Mouse (Mus musculus): Measurements from ENCODE around the gene C1rb. TPM values are rescaled to one million over a fixed set of nuclear protein-coding genes. Genes with fewer than 3 reads are reported as not detected.
"Not testable (repeated sequence)": the region's sequence is repeated elsewhere in the genome, so short reads cannot be mapped to it uniquely, and the experiment has no call there.

The C1rb gene
- 1 to 10 TPM in 1 of 4 experiments, under 1 TPM in 3; 0.46 to 1.2 (median 0.69) TPM for total RNA-seq (2022)

DNA sequence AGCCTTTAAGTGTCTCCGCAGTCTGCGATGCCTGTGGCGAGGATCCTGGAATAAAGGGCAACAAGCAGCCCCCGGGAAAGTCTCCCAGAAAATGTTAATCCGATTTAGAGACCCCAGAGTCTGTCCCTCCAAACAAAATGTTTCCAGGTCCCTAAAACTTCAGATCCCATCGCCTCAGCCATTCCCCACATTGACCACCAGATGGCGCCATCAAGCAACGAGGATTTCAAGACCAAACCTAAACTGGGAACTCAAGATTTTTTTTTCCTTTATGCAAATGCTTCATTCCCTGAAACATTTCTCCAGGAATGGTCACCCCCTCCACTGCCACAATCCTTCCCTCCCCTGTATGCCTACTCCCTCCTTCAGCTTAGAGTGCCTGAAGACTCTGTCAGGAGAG, at the start of gene C1rb:
Gene C1rb, plus strand, starts transcription at position 269 of the 400 bp plus-strand sequence.
- DNase-seq (ENCODE audit: low spot score in 2 of 2), result peak; percentile 30 to 31

DNA sequence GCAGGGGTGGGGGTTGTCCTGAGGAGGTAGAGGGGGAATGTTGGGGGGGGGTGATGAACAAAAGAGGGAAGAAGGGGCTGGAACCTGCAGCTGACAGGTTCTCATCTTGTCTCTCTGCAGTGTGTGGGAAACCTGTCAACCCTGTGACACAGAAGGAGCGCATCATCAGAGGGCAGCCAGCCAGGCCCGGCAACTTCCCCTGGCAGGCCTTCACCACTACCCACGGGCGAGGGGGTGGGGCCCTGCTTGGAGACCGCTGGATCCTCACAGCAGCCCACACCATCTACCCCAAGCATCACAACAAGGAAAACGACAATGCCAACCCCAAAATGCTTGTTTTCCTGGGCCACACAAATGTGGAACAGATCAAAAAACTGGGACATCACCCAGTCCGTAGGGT, 48.0 kb upstream of the C1rb start:
- DNase-seq (ENCODE audit: low spot score in 2 of 2), result not testable (repeated sequence)

DNA sequence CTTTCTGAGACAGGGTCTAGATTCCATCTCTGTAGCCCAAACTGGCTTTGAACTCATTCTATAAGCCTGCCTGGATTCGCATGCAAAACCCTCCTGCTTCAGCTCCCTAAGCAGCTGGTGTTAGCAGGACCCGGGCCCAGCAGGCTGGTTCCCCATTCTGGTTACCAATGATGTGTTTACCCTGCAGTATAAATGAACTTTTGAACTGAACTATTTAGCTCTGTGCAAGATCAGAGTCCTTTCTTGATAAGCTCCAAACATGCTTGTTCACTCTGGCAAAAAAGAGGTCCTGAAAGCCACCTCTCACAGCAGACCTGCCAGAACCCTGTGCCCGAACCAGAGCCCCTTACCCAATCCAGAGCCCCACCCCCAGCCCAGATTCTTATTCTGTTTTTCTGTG, 42.2 kb upstream of the C1rb start:
- no peak for DNase-seq (ENCODE audit: low spot score in 2 of 2)

DNA sequence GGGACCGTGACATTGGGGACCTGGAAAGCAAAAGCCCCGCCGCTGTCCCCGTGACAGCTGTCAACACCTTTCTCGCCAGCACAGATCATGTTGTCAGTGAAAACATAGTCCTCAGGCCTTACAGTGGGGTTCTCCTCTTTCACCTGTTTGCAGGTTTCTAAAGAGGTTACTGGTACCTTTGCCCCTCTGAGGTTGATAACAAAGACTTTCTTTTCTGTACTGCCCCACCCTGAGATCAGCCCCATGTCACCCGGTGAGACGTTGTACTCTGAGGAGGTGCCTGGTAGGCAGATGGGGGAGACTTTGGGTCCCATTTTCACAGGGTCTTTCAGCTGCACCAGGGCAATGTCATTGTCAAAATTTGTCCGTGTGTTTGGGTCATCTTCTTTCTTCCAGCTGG, 39.0 kb upstream of the C1rb start:
- DNase-seq (ENCODE audit: low spot score in 2 of 2), result no peak

DNA sequence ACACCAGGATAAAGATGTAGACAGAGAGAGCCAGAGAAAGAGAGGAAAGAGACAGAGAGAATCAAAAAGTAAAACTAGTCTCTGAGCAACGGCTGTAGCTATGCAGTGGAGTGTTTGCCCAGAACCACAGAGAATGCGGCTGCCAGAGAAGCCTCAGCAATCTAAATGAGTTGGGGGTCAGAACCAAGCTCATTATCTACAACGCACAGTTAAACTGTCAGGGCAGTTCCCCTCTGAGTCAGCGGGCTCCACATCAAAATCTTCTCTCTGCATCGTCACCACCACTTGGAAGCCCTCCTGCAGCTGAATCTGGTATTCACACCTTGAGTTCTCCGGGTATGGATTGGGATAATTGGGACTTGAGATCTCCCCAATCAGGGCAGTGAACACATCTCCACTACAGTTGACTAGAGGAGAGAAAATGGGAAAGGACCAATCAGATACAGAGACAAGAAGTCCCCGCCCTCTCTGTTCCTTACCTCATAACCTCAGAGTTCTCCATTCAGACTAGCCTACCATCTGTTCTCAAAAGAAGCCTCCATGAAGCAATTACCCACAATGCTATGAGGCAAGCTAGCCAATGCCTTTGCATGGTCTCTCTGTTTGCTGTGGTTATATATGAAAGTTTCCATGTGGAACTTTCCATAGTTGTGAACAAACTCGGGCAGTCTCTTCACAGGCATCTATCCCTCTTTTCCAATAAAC, 33.8 kb upstream of the C1rb start:
- DNase-seq (ENCODE audit: low spot score in 2 of 2), result not testable (repeated sequence)

DNA sequence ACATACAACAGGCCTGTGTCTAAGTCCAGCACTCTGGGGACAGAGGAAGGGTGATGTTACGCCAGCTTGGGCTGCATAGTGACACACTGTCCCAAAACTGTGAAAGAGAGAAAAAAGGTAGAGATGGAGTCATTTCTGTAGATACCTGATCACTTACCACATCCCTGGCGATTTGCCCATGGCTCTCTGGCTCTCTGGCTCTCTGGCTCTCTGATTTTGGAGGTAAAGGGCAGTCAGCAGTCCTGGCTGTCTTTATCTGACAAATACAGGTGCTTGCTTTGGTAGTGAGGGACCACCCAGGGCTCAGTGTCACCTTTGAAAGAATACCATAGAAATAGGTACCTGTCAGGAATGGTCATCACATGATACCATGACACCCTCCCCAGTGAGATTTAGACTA, 28.9 kb upstream of the C1rb start:
- not testable (repeated sequence) for DNase-seq (ENCODE audit: low spot score in 2 of 2)

DNA sequence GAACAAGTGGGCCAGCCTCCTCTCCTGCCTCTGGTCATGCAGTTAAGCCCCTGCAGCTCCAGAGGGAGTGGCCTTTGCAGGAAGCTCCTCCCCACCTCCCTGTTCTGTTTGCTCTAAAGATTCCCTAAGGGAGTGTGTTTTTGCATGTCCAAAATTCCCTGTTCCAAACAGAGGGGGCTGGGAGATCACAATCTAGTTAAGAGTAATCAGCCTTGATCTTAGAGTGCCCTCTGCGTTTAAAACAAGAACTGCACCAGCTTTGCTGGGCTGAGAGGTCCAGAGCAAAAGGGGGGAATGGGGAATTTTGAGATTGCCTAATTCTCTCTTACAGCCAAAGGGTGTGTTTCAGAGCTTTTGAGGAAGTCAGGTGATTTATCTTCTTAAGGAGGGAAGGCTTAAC, 27.8 kb upstream of the C1rb start, which contains the start of gene C1s1:
Gene C1s1, minus strand, starts transcription at position 76 of the 400 bp plus-strand sequence.
- peak; percentile 58 to 63 for DNase-seq (ENCODE audit: low spot score in 2 of 2)

DNA sequence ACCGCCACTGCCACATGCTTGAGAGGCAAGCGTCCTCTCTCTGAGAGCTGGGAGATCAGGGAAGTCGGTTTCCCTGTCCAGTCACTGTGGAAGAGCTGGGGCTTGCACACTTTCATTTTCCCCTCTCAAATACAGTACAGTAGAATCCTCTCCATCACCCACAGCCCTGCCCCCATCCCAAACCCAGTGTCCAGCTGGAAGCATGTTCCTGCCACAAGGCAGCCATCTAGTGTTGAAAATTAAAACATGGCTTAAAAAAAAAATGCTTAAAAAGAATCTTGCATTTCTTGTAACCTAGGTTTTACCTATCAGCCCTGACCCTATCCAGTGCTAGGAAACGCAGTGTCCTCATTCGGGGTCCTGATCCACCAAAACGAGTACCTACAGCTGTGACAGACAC, 25.6 kb upstream of the C1rb start:
- DNase-seq (ENCODE audit: low spot score in 2 of 2), result no peak

DNA sequence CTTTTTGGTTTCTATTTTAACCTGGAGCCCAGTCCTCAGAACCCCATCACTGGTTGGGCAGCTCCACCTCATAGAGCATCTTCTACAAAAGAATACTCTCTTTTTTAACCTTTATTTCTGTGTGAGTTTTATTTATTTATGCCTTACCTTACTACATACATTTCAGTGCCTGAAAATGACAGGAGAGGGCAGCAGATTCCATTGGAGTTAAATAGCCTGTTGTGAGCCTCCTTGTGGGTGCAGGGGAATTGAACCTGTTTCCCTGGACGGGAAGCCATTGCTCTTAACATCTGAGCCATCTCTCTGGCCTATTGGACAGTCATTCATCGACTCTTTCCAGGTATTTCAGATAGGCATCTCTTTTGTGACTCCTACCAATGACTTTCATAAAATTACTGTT, 24.7 kb upstream of the C1rb start:
- DNase-seq (ENCODE audit: low spot score in 2 of 2), result no peak

DNA sequence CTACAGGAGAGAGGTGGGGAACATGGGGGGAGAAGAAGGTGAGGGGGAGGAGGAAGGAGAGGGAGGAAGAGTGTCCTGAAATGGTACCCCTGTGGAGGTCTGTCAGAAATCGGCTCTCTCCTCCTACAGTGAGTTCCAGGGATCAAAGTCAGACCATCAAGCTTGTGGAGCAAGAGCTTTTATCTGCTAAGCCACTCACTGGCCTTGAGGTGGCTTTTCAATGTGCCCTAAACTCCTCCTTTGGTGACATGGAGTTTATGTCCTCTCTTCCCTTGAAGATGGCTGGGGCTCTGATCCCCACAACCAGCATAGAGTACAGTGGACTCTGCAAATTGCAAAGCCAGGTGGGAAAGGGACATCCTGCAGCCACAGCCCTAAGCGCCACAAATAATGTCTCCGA, 22.1 kb upstream of the C1rb start:
- DNase-seq (ENCODE audit: low spot score in 2 of 2), result not testable (repeated sequence)

DNA sequence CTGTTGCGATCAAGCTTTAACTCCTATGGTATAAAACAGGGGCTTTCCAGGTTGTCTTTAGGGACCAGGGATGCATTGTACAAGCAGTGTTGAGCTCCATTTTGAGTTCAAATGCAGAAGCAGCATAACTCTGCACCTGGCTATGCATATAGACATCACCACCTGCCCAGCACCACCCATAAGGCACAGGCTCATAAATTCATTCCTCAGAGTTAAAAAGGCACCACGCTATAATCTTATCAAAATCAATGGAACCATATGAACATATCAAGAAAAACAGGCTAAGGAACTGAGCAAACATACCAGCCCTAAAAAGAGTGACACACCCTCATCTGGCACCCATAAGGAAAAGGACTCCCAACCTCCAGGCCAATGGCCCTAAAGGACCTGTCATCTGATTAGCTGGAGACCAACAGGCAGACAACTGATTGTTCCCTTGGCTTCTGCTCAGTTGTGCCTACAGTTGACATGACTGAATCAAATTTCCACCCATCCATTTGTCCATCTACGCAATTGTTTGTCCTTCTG, 21.0 kb upstream of the C1rb start:
- no peak for DNase-seq (ENCODE audit: low spot score in 2 of 2)

DNA sequence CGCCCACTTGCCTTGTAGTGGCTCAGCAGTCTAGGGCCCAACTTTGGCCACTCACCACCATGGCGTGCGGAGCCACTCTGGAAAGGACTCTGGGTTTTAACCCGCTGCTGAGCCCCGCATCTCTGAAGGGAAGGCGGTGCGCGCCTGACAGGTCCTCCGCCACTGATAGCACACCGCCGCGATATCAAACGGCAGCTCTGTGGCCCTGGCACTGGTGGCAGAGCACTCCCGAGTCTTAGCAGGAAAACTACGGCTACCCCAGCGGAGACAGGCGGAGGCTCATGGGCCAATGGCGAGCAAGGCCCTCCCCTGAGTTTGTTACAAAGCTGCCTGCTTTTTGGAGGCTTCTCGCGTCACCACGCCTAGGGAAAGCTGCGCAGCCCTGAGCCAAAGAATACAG, 17.3 kb upstream of the C1rb start:
- no peak for DNase-seq (ENCODE audit: low spot score in 2 of 2)

DNA sequence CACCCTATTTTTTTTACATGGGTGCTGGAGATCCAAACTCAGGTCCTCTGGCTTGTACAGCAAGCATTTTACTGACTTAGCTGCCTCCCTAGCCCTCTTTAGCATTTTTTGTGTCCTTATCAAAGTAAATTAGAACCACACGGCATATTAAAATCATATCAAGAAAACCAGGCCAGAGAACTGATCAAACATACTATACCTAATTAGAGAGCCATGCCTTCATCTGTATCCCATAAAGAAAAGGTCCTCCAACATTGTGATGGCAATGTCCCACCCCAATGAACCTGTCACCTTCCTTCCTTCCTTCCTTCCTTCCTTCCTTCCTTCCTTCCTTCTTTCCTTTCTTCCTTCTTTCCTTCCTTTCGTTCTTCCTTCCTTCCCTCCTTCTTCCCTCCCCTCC, 14.1 kb upstream of the C1rb start:
- DNase-seq (ENCODE audit: low spot score in 2 of 2), result not testable (repeated sequence)

DNA sequence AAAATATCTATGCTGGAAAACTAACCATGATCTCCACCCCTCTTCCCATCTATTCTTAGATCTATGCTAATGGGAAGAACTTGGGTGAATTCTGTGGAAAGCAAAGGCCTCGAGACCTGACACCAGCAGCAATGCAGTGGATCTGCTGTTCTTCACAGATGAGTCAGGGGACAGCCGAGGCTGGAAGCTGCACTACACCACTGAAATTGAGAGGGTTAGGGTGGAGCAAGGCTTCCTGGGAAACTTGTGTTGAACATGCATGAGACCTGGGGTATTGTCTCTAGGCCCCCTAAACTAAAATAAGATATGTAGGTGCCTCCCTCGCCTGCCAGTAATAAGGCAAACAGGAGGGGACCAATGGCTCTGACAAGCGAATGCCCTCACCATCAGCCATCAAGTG, 8.9 kb upstream of the C1rb start:
- not testable (repeated sequence) for DNase-seq (ENCODE audit: low spot score in 2 of 2)

DNA sequence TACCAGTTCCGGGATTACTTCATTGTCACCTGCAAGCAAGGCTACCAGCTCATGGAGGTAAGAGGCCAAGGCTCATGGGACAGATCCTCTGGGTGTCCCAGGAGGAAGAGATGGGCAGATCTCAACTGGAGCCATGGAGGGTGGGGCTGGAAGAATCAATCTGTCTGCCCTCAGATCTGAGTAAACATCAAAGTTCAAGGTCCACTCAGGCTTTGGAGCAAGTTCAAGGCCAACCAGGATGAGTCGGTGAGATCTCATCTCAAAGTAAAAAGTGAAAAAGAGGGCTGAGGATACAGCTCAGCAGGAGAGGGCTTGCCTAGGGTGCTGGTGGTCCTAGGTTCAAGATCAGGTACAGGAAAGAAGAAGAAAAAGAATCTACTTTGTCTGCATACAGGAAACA, 8.5 kb upstream of the C1rb start:
- not testable (repeated sequence) for DNase-seq (ENCODE audit: low spot score in 2 of 2)

DNA sequence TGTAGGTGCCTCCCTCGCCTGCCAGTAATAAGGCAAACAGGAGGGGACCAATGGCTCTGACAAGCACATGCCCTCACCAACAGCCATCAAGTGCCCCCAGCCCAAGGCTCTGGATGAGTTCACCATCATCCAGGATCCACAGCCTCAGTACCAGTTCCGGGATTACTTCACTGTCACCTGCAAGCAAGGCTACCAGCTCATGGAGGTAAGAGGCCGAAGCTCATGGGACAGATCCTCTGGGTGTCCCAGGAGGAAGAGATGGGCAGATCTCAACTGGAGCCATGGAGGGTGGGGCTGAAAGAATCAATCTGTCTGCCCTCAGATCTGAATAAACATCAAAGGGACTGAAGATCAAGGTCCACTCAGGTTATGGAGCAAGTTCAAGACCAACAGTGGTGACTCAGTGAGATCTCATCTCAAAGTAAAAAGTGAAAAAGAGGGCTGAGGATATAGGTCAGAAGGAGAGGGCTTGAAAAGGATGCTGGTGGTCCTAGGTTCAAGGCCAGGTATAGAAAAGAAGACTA, 5.1 kb downstream of the C1rb start:
- not testable (repeated sequence) for DNase-seq (ENCODE audit: low spot score in 2 of 2)

DNA sequence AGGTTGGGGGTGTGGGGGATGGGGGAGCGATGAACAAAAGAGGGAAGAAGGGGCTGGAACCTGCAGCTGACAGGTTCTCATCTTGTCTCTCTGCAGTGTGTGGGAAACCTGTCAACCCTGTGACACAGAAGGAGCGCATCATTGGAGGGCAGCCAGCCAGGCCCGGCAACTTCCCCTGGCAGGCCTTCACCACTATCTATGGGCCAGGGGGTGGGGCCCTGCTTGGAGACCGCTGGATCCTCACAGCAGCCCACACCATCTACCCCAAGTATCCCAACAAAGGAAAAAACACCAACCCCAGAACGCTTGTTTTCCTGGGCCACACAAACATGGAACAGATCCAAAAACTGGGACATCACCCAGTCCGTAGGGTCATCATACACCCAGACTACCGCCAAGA, 10.1 kb downstream of the C1rb start:
- not testable (repeated sequence) for DNase-seq (ENCODE audit: low spot score in 2 of 2)

DNA sequence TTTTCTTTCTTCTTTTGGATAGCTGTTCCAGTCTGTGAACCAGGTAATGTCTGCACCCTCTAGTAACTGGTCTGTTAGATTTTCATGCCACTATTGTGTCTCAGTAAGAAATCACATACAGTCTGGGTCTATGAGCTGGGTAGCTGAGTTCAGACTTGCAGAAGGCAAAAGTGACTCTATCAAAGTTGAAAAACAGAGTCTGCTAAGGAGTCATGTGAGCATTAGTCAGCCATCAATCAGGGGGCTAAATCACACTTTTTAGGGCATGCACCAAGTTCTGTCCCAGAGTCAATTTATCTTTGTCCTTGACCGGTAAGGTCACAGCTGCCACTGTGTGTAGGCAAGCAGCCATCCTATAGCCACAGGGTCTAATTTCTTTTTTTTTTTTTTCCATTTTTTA, 12.1 kb downstream of the C1rb start:
- no peak for DNase-seq (ENCODE audit: low spot score in 2 of 2)

DNA sequence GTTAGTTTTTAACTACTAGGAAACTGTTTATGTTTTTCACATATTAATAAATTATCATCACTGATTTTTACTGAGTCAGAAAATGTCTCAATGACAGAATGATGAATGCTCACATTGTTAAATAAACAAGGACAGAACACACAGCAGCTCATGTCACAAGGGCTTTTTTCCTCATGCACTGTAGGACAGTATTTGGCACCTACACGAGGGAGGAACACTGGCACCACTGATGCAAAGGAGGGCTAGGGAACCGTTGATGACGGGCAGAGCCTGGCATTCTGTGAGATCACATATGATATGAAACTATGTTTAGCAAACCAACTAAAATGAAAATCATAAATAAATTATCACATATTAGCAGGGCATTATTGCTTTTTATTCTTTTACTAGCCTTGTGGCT, 14.8 kb downstream of the C1rb start:
- no peak for DNase-seq (ENCODE audit: low spot score in 2 of 2)

DNA sequence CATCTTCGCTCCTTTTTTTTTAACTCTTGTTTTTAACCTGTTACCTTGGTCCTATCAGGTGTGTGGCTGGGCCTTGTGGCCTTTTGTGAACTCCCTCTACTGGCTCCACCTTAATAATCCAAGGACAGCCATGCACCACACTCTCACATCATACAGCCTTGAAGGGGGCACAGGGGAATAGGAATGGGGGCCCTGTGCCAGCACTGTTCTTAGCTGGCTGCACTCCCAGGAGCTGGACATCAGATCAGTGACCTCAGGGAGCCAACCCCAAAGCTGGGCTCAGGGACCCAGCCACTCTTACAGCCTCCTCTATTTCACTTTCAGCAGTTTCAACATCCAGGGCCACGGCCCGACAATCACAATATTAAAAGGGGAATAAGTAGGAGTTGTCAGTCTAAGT, 15.7 kb downstream of the C1rb start:
- peak; percentile 12 to 22 for DNase-seq (ENCODE audit: low spot score in 2 of 2)

DNA sequence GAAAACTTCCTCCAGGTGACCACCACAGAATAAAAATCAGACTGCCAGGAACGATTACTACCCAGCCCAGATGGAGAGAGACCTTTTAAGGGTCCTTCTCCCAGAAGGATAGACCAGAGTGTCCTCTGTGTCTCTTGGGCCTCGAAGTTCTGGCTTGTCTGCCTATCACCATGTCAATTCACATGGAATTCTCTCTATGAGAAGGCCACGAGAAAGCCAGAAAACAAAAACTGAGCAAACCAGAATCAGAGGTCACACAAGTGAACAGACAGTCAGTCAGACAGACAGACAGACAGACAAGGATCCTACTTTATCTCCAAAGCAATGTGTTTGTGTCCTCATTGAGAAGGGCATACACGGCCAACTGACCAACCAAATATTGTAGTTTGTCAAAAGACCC, 16.2 kb downstream of the C1rb start:
- no peak for DNase-seq (ENCODE audit: low spot score in 2 of 2)

DNA sequence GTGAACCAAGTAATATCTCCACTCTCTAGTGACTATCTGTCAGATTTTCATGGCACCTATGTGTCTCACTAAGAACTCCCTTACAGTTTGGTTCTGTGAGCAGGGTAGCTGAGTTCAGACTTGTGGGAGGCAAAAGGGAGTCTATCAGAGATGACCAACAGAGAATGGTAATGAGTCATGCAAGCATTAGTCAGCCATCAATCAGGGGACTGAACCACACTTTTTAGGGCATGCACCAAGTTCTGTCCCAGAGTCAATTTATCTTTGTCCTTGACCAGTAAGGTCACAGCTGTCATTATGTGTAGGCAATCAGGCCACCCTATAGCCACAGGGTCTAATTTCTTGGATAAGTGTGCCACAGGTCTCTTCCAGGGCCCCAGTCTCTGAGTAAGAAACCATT, 18.7 kb downstream of the C1rb start:
- no peak for DNase-seq (ENCODE audit: low spot score in 2 of 2)

DNA sequence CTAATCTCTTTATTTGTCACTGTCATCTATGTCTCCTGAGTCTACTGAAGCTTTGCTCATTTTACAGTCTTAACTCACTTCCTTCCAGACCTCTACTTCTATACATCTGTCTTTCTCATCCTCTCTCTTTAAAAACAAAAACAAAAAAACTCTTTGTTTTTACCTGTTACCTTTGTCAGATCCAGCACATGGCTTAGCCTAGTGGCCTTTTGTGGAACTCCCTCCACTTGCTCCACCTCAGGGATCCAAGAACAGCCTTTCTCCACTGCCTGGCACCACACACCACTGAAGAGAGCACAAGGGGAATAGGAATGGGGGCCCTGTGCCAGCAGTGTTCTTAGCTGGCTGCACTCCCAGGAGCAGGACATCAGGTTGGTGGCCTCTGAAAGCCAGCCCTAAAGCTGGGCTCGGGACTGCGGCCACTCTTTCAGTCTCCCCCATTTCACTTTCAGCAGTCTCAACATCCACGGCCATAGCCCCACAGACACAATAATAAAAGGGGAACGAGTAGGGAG, 22.1 kb downstream of the C1rb start:
- no peak for DNase-seq (ENCODE audit: low spot score in 2 of 2)

Measured in gastrocnemius, adult 8-10 months (tissue).